Mouse (Mus musculus) heart, adult 11 months (tissue): ENCODE results near the gene Actl7a.

Experiments
- DNase-seq: peaks from one replicate; pipeline ENCODE4 v3.0.0; 2022

Actl7a gene

GRCm38 (mm10) chr4:56743363-56744195, at the start of gene Actl7a:
Gene Actl7a, plus strand, starts transcription at chr4:56743413.
- peak; percentile 83 for DNase-seq

- no peak for DNase-seq
These were observed 46.8 kb upstream of the Actl7a start for GRCm38 (mm10) chr4:56696401-56696800.

- DNase-seq, result no peak
These were observed 44.5 kb upstream of the Actl7a start for GRCm38 (mm10) chr4:56698671-56699070.

- peak; percentile 89 for DNase-seq
These were observed 41.0 kb upstream of the Actl7a start for GRCm38 (mm10) chr4:56702234-56702633.

- DNase-seq, result no peak
These were observed 30.1 kb upstream of the Actl7a start for GRCm38 (mm10) chr4:56713155-56713554.

- DNase-seq, result no peak
These were observed 26.4 kb upstream of the Actl7a start for GRCm38 (mm10) chr4:56716801-56717200.

- DNase-seq, result no peak
These were observed 25.3 kb upstream of the Actl7a start for GRCm38 (mm10) chr4:56717932-56718331.

GRCm38 (mm10) chr4:56718573-56719442, 24.4 kb upstream of the Actl7a start:
- DNase-seq, result no peak

GRCm38 (mm10) chr4:56719456-56719855, 23.8 kb upstream of the Actl7a start:
- DNase-seq, result no peak

- peak; percentile 72 for DNase-seq
These were observed 22.8 kb upstream of the Actl7a start for GRCm38 (mm10) chr4:56720403-56720802.

- peak; percentile 66 for DNase-seq
These were observed 21.7 kb upstream of the Actl7a start for GRCm38 (mm10) chr4:56721469-56721868.

- DNase-seq, result peak; percentile 85
These were observed 20.9 kb upstream of the Actl7a start for GRCm38 (mm10) chr4:56722346-56722745.

GRCm38 (mm10) chr4:56723237-56723636, 20.0 kb upstream of the Actl7a start:
- DNase-seq, result peak; percentile 72

- DNase-seq, result peak; percentile 43
These were observed 17.4 kb upstream of the Actl7a start for GRCm38 (mm10) chr4:56725839-56726238.

- peak; percentile 84 for DNase-seq
These were observed 3.2 kb upstream of the Actl7a start, which contains the start of gene Gm26657 for GRCm38 (mm10) chr4:56740020-56740485. Gene Gm26657, plus strand, starts transcription at chr4:56740070.

- peak; percentile 83 for DNase-seq
These were observed 2.6 kb upstream of the Actl7a start for GRCm38 (mm10) chr4:56740611-56741010.

- DNase-seq, result peak; percentile 77
These were observed 2.1 kb upstream of the Actl7a start, which contains the start of gene Actl7b for GRCm38 (mm10) chr4:56741041-56741493. Gene Actl7b, minus strand, starts transcription at chr4:56741443.

- peak; percentile 77 for DNase-seq
These were observed 515 bp upstream of the Actl7a start for GRCm38 (mm10) chr4:56742698-56743097.

- peak; percentile 40 for DNase-seq
These were observed 3.1 kb downstream of the Actl7a start for GRCm38 (mm10) chr4:56746345-56746744.

- peak; percentile 61 for DNase-seq
These were observed 4.2 kb downstream of the Actl7a start for GRCm38 (mm10) chr4:56747456-56747855.

GRCm38 (mm10) chr4:56756021-56756420, 12.8 kb downstream of the Actl7a start:
- DNase-seq, result peak; percentile 13

GRCm38 (mm10) chr4:56756966-56757600, 13.9 kb downstream of the Actl7a start:
- peak; percentile 91 for DNase-seq

GRCm38 (mm10) chr4:56757693-56758092, 14.5 kb downstream of the Actl7a start:
- DNase-seq, result no peak
